Mouse (Mus musculus): ENCODE results near the gene Vmn1r194. TPM values are rescaled to one million over a fixed set of nuclear protein-coding genes. Genes with fewer than 3 reads are reported as not detected.
"Not testable (repeated sequence)": the region's sequence is repeated elsewhere in the genome, so short reads cannot be mapped to it uniquely, and the experiment has no call there.

Gene Vmn1r194
- total RNA-seq (2022): not detected

DNA sequence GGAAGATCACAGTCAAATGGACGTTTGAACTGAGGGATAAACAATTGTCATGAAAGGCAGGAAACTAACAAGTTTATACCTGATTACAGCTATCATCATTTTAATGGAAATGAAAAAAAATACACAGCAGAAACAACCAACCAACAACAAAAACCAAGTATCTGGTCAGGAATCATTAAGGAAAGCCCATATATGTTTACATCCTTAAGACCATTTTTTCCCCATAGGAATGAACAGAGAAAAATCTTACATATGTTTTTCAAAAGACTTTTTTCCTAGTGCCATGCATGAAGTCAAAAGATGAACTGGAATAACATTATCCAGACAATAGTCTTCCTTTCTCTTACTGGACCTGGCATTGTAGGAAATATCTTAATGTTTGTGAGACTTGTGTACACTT, at the start of gene Vmn1r194:
Gene Vmn1r194 (plus strand): TSS at position 301 of the 400 bp plus-strand sequence.
- no peak for DNase-seq

DNA sequence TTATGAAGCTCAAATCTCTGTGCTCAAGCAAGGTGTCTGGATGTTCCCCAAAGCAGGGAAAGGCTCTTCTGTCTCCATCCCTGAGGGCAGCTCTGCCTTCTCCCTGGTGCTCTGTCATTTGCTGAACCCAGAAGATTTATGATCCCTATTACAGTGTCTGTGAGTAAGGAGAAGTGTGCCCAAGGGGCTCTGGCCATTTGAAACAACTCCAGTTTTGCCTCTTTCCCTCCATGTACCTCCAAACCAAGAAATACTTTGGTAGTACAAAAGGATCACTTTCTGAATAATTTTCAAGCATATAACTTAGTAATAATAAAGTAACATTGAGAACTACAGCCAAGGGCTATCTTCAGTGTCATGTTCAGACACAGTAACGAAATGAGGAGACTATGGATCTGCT, 21.0 kb upstream of the Vmn1r194 start, which contains the start of gene Vmn1r193:
Gene Vmn1r193 (minus strand): TSS at position 101 of the 400 bp plus-strand sequence.
- not testable (repeated sequence) for DNase-seq

DNA sequence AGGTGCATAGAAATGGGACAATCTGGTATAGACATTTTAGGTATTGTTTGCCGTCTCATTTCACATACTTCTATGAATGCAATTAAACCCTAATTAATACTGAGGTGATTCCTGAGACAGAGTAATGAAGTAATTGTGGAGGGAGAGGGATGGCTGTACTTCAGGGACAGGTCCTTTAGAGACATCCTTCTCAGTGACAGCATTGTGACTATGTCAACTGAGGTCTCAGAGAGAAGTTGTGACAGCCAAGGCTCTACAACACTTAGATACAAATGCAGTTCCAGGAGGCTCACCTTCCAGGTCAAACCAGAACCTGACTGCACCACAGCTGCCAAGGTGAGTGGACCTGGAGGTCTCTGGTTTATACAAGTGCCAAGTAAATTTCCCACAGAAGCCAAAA, 26.2 kb downstream of the Vmn1r194 start, which contains the start of gene Vmn1r195:
Gene Vmn1r195 (plus strand): TSS at position 301 of the 400 bp plus-strand sequence.
- DNase-seq: not testable (repeated sequence)

DNA sequence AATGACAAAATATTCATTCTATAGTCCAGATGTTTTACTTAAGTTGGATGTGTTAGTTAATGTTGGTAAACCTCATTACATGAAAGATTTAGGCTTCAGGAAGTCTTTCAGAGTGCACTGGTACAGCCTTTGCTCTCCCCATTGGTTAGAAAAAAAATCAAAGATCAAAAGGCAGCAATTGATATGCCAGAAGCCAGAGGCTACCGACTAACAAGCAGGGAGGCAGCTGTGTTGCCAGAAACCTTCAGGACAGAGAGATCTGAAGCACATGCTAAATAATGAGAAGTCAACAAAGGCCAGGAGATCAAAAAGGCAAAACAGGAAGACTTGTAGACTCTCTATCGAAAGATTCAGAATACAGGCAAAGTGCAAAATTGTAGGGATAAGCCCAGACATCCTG, 27.7 kb downstream of the Vmn1r194 start:
- DNase-seq: no peak

DNA sequence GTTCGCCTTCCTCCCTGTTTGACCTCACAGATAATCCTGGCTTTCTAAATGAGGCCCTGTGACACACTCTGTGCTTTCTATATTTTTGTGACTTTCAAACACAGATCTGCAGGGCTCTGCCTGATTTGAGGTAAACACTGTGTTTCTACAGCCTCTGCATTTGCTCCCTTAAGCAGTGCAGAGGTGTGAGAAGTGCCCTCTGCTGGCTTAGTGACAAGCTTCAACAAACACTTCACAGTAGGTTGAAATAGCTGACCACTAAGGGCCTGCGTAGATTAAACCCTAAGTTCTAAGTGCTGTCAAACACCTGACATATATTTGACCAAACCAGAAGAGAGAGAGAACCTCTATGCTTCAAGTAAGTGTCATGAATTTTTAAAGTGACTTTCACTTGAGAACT, 40.6 kb downstream of the Vmn1r194 start:
- DNase-seq: no peak

DNA sequence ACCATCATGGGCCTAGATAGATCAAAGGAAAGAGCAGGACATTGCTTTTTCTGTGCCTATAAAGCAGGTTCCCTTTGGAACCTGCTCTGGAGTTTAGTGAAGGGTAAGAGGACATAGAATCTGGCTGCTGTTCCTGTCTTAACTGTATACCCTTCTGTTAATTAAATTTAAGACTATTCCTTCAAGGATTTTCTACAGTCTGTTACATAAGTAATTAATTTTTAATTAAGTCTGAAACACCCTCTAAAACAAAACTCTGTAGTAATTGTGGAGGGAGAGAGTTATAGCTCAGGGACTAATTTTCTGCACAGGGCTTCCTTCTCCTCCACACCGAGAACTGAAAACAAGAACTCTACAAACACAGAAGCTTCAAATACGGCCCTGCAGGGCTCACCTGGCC, 45.6 kb downstream of the Vmn1r194 start, which contains the start of gene Vmn1r196:
Gene Vmn1r196 (plus strand): TSS at position 301 of the 400 bp plus-strand sequence.
- no peak for DNase-seq

Small RNA genes within 50 kb of the gene (microRNA-seq; reads per million reads assigned to microRNA genes)
- 0 reads per million in 2 experiments for gene Gm23282
- 0 reads per million in 2 experiments for gene Gm25084

Other genes starting within 250 kb of the Vmn1r194 start
- gene Prss16, start 234.5 kb upstream of the Vmn1r194 start, total RNA-seq (2022): under 1 TPM in 2 of 4 experiments, not detected in 2; 0.63 to 0.70 TPM
- 10 to 100 TPM in 2 of 4 experiments, 1 to 10 TPM in 1, not detected in 1; 6.0 to 18.5 (median 12.6) TPM for gene Hist1h2ah, start 208.6 kb upstream of the Vmn1r194 start, total RNA-seq (2022)
- 10 to 100 TPM; 22.5 to 31.6 (median 25.4) TPM for gene Hist1h2bk, start 208.3 kb upstream of the Vmn1r194 start, total RNA-seq (2022)
- gene Hist1h4i, start 202.9 kb upstream of the Vmn1r194 start, total RNA-seq (2022): 10 to 100 TPM; 42.6 to 80.0 (median 56.7) TPM
- 10 to 100 TPM in 3 of 4 experiments, 1 to 10 TPM in 1; 8.7 to 18.8 (median 13.1) TPM for gene Hist1h2ag, start 201.3 kb upstream of the Vmn1r194 start, total RNA-seq (2022)
- 10 to 100 TPM; 14.2 to 31.0 (median 21.9) TPM for gene Hist1h2bj, start 201.0 kb upstream of the Vmn1r194 start, total RNA-seq (2022)
- gene Vmn1r188, start 159.8 kb upstream of the Vmn1r194 start, total RNA-seq (2022): not detected
- not detected for gene Vmn1r189, start 138.4 kb upstream of the Vmn1r194 start, total RNA-seq (2022)
- not detected for gene Vmn1r191, start 60.2 kb upstream of the Vmn1r194 start, total RNA-seq (2022)
- gene Vmn1r192, start 53.1 kb upstream of the Vmn1r194 start, total RNA-seq (2022): not detected
- not detected for gene Vmn1r193, start 21.1 kb upstream of the Vmn1r194 start, total RNA-seq (2022)
- gene Vmn1r195, start 26.3 kb downstream of the Vmn1r194 start, total RNA-seq (2022): not detected
- gene Vmn1r196, start 45.7 kb downstream of the Vmn1r194 start, total RNA-seq (2022): not detected
- gene Vmn1r197, start 80.4 kb downstream of the Vmn1r194 start, total RNA-seq (2022): not detected
- gene Vmn1r198, start 106.1 kb downstream of the Vmn1r194 start, total RNA-seq (2022): not detected
- not detected for gene Vmn1r199, start 135.6 kb downstream of the Vmn1r194 start, total RNA-seq (2022)
- not detected for gene Vmn1r200, start 146.2 kb downstream of the Vmn1r194 start, total RNA-seq (2022)
- not detected for gene Vmn1r201, start 227.7 kb downstream of the Vmn1r194 start, total RNA-seq (2022)